Mouse (Mus musculus): ENCODE results near the gene Fam181a.

The Fam181a gene

DNA sequence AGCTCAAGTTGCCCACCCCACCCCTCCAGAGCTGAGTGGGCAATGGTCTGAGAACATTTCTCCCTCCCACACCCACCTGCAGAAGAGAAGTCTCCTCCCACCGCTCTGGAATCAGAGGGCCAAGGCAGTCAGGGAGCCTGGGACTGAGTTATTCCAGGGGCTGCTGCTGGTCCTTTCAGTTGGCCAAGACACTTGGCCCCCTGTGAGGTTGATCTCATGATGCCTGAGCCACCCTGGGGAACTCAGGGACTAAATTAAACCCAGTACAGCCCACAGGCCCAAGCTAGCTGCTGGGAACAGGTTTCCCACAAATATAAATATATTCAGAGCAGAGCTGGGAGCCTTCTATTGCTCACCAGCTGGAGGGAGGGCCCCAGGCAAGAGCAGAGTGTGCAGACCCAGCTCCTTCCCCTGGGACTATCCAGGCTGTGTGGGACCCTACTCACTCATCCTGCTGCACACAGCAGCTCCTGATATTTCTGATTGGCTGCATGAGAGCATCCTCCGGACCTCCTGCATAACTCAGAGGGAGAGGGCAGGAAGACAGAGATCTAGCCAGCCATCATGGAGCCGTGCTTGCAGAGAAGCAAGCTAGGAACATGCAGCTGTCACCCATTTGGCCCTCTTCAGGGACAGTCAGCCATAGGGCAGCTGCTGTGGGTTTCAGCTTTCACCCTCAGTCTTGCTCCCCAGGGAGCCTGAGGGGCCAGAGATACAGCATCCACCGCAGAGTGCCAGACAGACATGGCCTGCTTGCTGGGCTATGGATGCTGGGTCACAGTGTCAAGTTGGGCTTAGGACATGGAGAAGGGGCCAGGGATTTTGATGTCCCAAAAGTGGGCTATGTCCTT is 48.4 kb downstream of the Fam181a start:
- DNase-seq: no peak

- no peak for DNase-seq
These were observed 50.0 kb downstream of the Fam181a start for GRCm38 (mm10) chr12:103360812-103361211.

DNA sequence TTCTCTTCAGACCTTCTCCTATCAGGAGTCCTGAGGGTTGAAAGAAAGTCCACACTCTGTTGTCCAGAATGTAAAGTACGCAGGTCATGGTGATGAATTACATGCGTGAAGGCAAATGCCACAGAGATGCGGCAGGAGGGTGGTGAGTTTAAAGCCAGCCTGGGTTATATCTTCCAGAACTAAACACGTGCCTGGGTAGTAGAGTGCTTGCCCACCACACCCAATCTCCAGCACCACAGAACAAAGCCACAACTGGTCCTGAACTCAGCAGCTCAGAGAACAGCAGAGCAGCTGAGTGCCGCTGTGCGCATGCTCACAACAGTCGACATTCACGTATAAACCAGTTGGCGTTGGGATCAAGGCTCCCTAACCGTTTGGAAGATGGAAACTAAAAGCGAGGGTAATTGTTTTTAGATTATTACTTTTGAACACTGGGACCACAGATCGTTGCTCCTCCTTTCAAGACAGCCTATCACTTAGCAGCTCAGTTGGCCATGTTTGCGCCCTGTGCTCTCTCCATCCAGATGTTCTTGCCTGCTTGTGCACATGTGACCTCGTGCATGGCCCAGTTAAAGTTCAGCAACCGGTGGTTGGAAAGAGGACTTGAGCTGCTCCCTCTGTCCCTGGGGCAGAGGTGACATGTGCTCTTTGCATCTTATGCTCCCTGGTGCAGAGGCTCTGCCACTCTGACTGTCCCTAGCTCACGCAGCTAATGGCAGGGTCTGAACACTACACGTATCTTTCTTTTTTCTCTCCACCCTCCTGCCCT is 50.9 kb downstream of the Fam181a start:
- no peak for DNase-seq

DNA sequence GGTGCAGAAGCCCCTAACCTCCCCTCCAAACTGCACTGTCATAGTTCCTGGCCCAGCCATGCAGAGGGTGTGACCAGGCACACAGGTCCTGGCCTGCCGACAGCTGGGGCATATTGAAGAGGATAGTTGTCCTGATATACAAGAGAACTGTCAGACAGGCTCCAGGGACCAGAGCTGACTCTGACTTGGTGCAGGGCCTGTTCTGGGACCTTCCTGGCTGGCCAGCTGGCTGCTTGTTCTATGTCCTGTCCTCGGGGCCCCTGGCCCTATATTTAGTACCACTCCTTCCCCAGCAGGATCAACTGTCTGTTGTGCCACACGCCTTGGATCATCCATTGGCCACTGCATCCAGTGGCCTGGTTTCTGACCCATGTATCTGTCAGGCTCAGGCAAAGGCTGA is 51.6 kb downstream of the Fam181a start:
- DNase-seq: no peak
